Mouse (Mus musculus): Measurements from ENCODE around the gene Nck2.
"Not testable (repeated sequence)": the region's sequence is repeated elsewhere in the genome, so short reads cannot be mapped to it uniquely, and the experiment has no call there.

The Nck2 gene

GRCm38 (mm10) chr1:43534060-43534760 lies 89.8 kb downstream of the Nck2 start:
- DNase-seq (ENCODE audit: low spot score in 2 of 2): no peak

DNA sequence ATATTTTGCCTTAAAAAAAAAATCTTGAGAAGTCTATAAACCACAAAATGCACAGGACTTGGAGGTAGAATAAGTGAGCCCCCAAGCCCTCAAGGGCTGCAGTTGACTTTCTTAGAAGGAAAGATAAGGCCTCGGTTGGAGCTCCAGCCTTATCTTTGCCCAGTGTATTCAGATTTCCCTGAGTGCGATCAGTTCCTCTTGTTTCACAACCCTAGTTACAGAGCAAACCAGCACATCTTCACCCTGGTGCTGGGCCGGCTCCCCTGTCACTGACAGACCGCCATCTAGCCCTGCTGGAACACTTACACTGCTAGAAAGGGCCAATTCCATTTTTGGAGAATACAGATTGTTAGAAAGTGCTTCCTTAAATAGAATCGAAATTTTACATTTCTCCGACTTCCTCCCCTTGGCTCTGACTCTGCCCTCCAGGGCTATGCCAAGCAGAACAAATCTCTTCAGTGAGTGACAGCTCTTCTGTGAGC lies 91.2 kb downstream of the Nck2 start:
- peak in 1 of 2 experiments; percentile 26 for DNase-seq (ENCODE audit: low spot score in 2 of 2)

DNA sequence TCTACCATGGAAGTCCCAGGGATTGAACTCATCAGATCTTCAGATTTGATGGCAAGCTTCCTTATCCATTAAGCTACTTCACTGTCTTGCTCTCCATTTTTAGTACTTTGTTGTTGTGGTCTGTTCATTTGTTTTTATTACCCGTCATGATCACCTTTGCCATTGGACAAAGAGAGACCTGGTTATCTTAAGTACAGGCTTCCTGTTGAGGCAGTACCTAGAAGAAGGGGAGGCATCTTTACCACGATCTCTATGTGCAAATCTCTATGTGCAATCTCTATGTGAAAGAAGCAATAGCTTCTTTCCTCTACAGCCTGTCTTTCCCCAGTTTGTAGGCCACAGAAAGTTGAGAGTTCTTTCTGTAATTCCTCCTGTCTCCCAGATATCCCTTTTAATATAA lies 91.9 kb downstream of the Nck2 start:
- DNase-seq (ENCODE audit: low spot score in 2 of 2): no peak

- DNase-seq (ENCODE audit: low spot score in 2 of 2): no peak
These were observed 92.6 kb downstream of the Nck2 start for GRCm38 (mm10) chr1:43537021-43537420.

DNA sequence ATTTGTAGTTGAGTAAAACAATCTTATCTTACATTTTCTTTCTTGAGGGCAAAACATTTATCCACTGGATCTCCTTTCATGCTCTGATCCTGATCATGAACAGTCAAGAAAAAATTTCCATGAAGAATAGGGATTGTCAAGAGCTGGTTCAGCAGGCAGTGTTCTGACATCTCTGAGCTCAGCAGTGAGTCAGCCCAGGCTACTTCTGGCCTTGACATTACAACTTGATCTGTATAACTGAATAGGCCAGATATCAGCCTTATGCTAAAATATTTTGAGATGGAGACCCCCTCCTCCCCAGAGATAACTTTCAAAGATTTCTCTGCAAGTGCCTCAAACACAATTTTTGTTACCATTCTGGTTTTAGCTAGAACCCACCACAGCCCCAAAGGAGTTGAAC lies 93.1 kb downstream of the Nck2 start:
- no peak for DNase-seq (ENCODE audit: low spot score in 2 of 2)

GRCm38 (mm10) chr1:43538716-43539115 lies 94.3 kb downstream of the Nck2 start:
- DNase-seq (ENCODE audit: low spot score in 2 of 2): no peak

DNA sequence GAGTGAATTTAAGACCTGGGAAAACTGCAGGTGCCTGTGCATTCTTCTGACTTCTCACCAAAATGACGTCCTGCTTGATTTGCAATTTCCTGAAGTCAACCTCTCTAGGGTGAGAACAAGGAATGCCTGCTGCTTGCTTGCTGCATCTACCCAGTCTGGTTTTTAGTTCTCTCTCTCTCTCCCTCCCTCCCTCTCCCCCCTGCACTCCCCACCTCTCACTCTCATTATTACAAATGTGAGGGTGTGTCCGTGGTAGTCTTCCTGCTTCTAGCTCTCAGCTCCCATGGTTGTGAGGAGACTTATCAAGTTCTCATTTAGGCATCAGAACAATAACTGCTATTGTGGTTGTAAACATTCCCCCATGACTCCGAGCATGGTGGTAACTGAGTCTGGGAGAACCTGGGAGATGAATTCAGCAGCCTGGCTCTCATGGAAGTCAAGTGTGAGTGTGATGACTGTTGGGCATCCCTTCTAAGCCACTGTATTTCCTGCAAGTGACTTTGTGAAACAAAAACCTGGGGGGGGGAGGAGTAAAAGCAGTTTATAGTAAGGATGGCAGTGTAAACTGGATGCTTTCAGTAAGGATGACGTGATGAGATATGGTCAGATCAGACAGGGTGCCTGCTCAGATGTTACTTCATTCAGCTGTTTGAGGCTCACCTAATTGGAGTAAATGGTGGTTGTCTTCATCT lies 95.5 kb downstream of the Nck2 start:
- no peak for DNase-seq (ENCODE audit: low spot score in 2 of 2)

GRCm38 (mm10) chr1:43542339-43542738 lies 98.0 kb downstream of the Nck2 start:
- no peak for DNase-seq (ENCODE audit: low spot score in 2 of 2)

GRCm38 (mm10) chr1:43547644-43548043 lies 103.3 kb downstream of the Nck2 start:
- DNase-seq (ENCODE audit: low spot score in 2 of 2): no peak

DNA sequence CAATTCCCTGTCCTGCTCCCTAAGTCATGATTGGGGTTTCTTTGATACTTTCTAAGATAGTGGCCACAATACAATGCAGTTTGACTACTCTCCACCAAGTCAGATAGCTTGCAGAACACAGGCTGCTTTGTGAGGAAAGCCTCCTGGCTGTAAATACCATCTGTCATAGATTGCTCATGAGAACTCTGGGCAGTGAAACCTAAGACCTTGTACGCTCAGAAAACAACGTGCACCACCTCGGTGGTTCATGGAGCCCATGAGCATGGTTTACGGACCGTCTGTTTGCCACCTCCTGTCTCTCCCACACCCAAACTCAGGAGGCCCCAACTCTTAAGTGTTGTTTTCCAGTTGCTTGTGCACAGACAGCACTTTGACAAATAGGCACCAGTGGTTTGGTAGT lies 104.4 kb downstream of the Nck2 start:
- DNase-seq (ENCODE audit: low spot score in 2 of 2): no peak

- no peak for DNase-seq (ENCODE audit: low spot score in 2 of 2)
These were observed 106.1 kb downstream of the Nck2 start for GRCm38 (mm10) chr1:43550525-43550924.

DNA sequence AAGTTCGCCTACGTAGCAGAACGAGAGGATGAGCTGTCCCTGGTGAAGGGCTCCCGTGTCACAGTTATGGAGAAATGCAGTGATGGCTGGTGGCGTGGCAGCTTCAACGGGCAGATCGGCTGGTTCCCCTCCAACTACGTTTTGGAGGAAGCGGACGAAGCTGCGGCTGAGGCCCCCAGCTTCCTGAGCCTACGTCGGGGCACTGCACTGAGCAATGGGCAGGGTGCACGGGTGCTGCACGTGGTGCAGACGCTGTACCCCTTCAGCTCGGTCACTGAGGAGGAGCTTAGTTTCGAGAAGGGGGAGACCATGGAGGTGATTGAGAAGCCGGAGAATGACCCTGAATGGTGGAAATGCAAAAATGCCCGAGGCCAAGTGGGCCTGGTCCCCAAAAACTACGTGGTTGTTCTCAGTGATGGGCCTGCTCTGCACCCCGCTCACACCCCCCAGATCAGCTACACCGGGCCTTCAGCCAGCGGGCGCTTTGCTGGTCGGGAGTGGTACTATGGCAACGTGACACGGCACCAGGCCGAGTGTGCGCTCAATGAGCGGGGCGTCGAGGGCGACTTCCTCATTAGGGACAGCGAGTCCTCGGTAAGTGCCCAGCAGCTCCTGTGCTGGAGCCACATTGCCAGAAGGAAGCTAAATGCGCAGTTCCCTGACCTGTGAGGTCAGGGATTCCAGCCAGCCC lies 109.8 kb downstream of the Nck2 start:
- not testable (repeated sequence) for DNase-seq (ENCODE audit: low spot score in 2 of 2)

GRCm38 (mm10) chr1:43555222-43555974 lies 111.0 kb downstream of the Nck2 start:
- no peak for DNase-seq (ENCODE audit: low spot score in 2 of 2)

- DNase-seq (ENCODE audit: low spot score in 2 of 2): no peak
These were observed 114.0 kb downstream of the Nck2 start for GRCm38 (mm10) chr1:43558329-43558728.

- DNase-seq (ENCODE audit: low spot score in 2 of 2): no peak
These were observed 114.8 kb downstream of the Nck2 start for GRCm38 (mm10) chr1:43559043-43559692.

GRCm38 (mm10) chr1:43561085-43561484 lies 116.7 kb downstream of the Nck2 start:
- DNase-seq (ENCODE audit: low spot score in 2 of 2): no peak

- peak in 1 of 2 experiments; percentile 35 for DNase-seq (ENCODE audit: low spot score in 2 of 2)
These were observed 117.8 kb downstream of the Nck2 start for GRCm38 (mm10) chr1:43562002-43562666.

GRCm38 (mm10) chr1:43565260-43565659 lies 120.9 kb downstream of the Nck2 start:
- DNase-seq (ENCODE audit: low spot score in 2 of 2): no peak

GRCm38 (mm10) chr1:43566677-43567377 lies 122.4 kb downstream of the Nck2 start:
- no peak for DNase-seq (ENCODE audit: low spot score in 2 of 2)

DNA sequence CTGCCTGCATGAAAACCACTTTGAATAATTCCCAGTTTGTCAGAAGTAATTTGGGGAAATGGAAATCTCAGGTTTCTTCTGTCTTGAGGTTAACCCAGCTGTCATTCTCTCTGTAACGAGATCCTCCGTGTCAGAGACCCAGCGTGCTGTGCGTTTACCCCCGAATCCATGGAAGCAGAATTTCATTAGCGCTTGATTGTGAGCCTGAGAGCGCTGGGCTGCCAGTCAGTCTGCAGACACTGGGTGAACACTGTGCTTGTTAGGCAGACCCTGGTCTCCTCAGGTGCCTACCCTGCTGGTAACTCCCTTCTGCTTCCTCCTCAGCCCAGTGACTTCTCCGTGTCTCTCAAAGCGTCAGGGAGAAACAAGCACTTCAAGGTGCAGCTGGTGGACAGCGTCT lies 124.4 kb downstream of the Nck2 start:
- DNase-seq (ENCODE audit: low spot score in 2 of 2): no peak
